Mouse (Mus musculus): ENCODE results near the gene Capzb. TPM values are rescaled to one million over a fixed set of nuclear protein-coding genes. Genes with fewer than 3 reads are reported as not detected.
A peak's percentile ranks its signal among the peaks of the same experiment; 100 is the strongest.

Gene Capzb
- total and polyA plus RNA-seq, 2 experiments from 2014 or later = 98.3 to 325 TPM

- ATAC-seq (no peak), DNase-seq (no peak)
- H3K36me3 ChIP-seq (ENCODE audit: insufficient read depth) = peaks cover 6% of the 10 kb centered on the region; the same call in 1 of the 2 replicates
- H3K9ac ChIP-seq = no peak overlapping the region
- no peaks in the 10 kb centered on the region for H3K9me3 ChIP-seq (ENCODE audit: low read length)
- no peak overlapping the region for H3K4me2 ChIP-seq (ENCODE audit: low read depth)
- H3K4me1 ChIP-seq (ENCODE audit: insufficient read depth) = no peaks in the 10 kb centered on the region
- 61% methylated on average over 11 of the region's 11 CpGs for WGBS
- H3K27me3 ChIP-seq (ENCODE audit: insufficient read depth, low read length) = no peaks in the 10 kb centered on the region
- no peak overlapping the region for H3K27ac ChIP-seq (ENCODE audit: low read depth, low read length)
- no peak for TF ChIP-seq CTCF (IDR thresholded peaks at IDR 0.05; ENCODE audit: low read depth)
- H3K4me3 ChIP-seq (ENCODE audit: low read depth, low read length) = no peak overlapping the region
Measured at GRCm38 (mm10) chr4:139230376-139231120, 37.8 kb downstream of the Capzb start.

- Histone ChIP-seq H3K27me3 (ENCODE audit: insufficient read depth, low read length) (no peaks in the 10 kb centered on the region), H3K9me3 (ENCODE audit: low read length) (no peaks in the 10 kb centered on the region), H3K4me2 (ENCODE audit: low read depth) (no peak overlapping the region), H3K4me3 (ENCODE audit: low read depth, low read length) (no peak overlapping the region), H3K36me3 (ENCODE audit: insufficient read depth) (no peaks in the 10 kb centered on the region), H3K4me1 (ENCODE audit: insufficient read depth) (no peaks in the 10 kb centered on the region), H3K9ac (no peak overlapping the region), H3K27ac (ENCODE audit: low read depth, low read length) (no peak overlapping the region)
- DNase-seq (no peak), ATAC-seq (no peak)
- WGBS = 90% methylated on average over 8 of the region's 8 CpGs
- no peak for TF ChIP-seq CTCF (IDR thresholded peaks at IDR 0.05; ENCODE audit: low read depth)
Measured at GRCm38 (mm10) chr4:139231163-139231562, 38.5 kb downstream of the Capzb start.

- peak; percentile 78 for ATAC-seq
- no peak overlapping the region for H3K4me2 ChIP-seq (ENCODE audit: low read depth)
Measured at GRCm38 (mm10) chr4:139232479-139233145, 39.9 kb downstream of the Capzb start.

GRCm38 (mm10) chr4:139233146-139233495 is 40.4 kb downstream of the Capzb start:
- no peaks in the 10 kb centered on the region for H3K9me3 ChIP-seq (ENCODE audit: low read length)
- no peaks in the 10 kb centered on the region for H3K4me1 ChIP-seq (ENCODE audit: insufficient read depth)
- no peak for DNase-seq
- H3K4me2 ChIP-seq (ENCODE audit: low read depth) = no peak overlapping the region
- H3K27me3 ChIP-seq (ENCODE audit: insufficient read depth, low read length) = no peaks in the 10 kb centered on the region
- 90% methylated on average over 7 of the region's 7 CpGs for WGBS
- no peak for TF ChIP-seq CTCF (IDR thresholded peaks at IDR 0.05; ENCODE audit: low read depth)
- no peak overlapping the region for H3K4me3 ChIP-seq (ENCODE audit: low read depth, low read length)
- ATAC-seq = no peak
- H3K36me3 ChIP-seq (ENCODE audit: insufficient read depth) = no peaks in the 10 kb centered on the region
- H3K27ac ChIP-seq (ENCODE audit: low read depth, low read length) = no peak overlapping the region
- no peak overlapping the region for H3K9ac ChIP-seq

More at GRCm38 (mm10) chr4:139232479-139233145, 39.9 kb downstream of the Capzb start:
- Histone ChIP-seq H3K9me3 (ENCODE audit: low read length) (no peaks in the 10 kb centered on the region), H3K4me1 (ENCODE audit: insufficient read depth) (no peaks in the 10 kb centered on the region), H3K27me3 (ENCODE audit: insufficient read depth, low read length) (no peaks in the 10 kb centered on the region), H3K4me3 (ENCODE audit: low read depth, low read length) (no peak overlapping the region), H3K9ac (no peak overlapping the region), H3K27ac (ENCODE audit: low read depth, low read length) (no peak overlapping the region; the same call in 1 of the 2 replicates), H3K36me3 (ENCODE audit: insufficient read depth) (no peaks in the 10 kb centered on the region)
- TF ChIP-seq CTCF (IDR thresholded peaks at IDR 0.05; ENCODE audit: low read depth) = peak; percentile 69
- peak; percentile 50 for DNase-seq
- WGBS = 48% methylated on average over 6 of the region's 6 CpGs

- WGBS = 82% methylated on average over 4 of the region's 4 CpGs
- Histone ChIP-seq H3K4me2 (ENCODE audit: low read depth) (no peak overlapping the region), H3K27me3 (ENCODE audit: insufficient read depth, low read length) (no peaks in the 10 kb centered on the region), H3K9me3 (ENCODE audit: low read length) (no peaks in the 10 kb centered on the region), H3K9ac (no peak overlapping the region), H3K27ac (ENCODE audit: low read depth, low read length) (no peak overlapping the region), H3K36me3 (ENCODE audit: insufficient read depth) (peaks cover 1% of the 10 kb centered on the region; the same call in 1 of the 2 replicates), H3K4me3 (ENCODE audit: low read depth, low read length) (no peak overlapping the region), H3K4me1 (ENCODE audit: insufficient read depth) (no peaks in the 10 kb centered on the region)
- no peak for DNase-seq
- no peak for TF ChIP-seq CTCF (IDR thresholded peaks at IDR 0.05; ENCODE audit: low read depth)
- no peak for ATAC-seq
Measured at GRCm38 (mm10) chr4:139233755-139234254, 41.1 kb downstream of the Capzb start.

GRCm38 (mm10) chr4:139234261-139234660 is 41.6 kb downstream of the Capzb start:
- Histone ChIP-seq H3K9ac (no peak overlapping the region), H3K4me2 (ENCODE audit: low read depth) (no peak overlapping the region), H3K27ac (ENCODE audit: low read depth, low read length) (no peak overlapping the region), H3K4me1 (ENCODE audit: insufficient read depth) (no peaks in the 10 kb centered on the region), H3K9me3 (ENCODE audit: low read length) (no peaks in the 10 kb centered on the region), H3K27me3 (ENCODE audit: insufficient read depth, low read length) (no peaks in the 10 kb centered on the region), H3K36me3 (ENCODE audit: insufficient read depth) (peaks cover 5% of the 10 kb centered on the region; the same call in 1 of the 2 replicates), H3K4me3 (ENCODE audit: low read depth, low read length) (no peak overlapping the region)
- TF ChIP-seq CTCF (IDR thresholded peaks at IDR 0.05; ENCODE audit: low read depth) = no peak
- ATAC-seq (no peak), DNase-seq (no peak)
- WGBS = 57% methylated on average over 4 of the region's 4 CpGs

GRCm38 (mm10) chr4:139235556-139235955 is 42.9 kb downstream of the Capzb start:
- no peaks in the 10 kb centered on the region for H3K9me3 ChIP-seq (ENCODE audit: low read length)

More at GRCm38 (mm10) chr4:139235556-139235955, 42.9 kb downstream of the Capzb start:
- WGBS = 93% methylated on average over 7 of the region's 7 CpGs
- H3K9ac ChIP-seq = no peak overlapping the region
- ATAC-seq (no peak), DNase-seq (no peak)
- no peak overlapping the region for H3K27ac ChIP-seq (ENCODE audit: low read depth, low read length)
- no peaks in the 10 kb centered on the region for H3K27me3 ChIP-seq (ENCODE audit: insufficient read depth, low read length)
- no peaks in the 10 kb centered on the region for H3K4me1 ChIP-seq (ENCODE audit: insufficient read depth)
- no peak overlapping the region for H3K4me3 ChIP-seq (ENCODE audit: low read depth, low read length)
- TF ChIP-seq CTCF (IDR thresholded peaks at IDR 0.05; ENCODE audit: low read depth) = no peak
- no peak overlapping the region for H3K4me2 ChIP-seq (ENCODE audit: low read depth)
- peaks cover 18% of the 10 kb centered on the region for H3K36me3 ChIP-seq (ENCODE audit: insufficient read depth)
